Mouse (Mus musculus) liver, embryonic 13.5 days (tissue): Measurements from ENCODE around the gene Carnmt1. TPM values are rescaled to one million over a fixed set of nuclear protein-coding genes. Genes with fewer than 3 reads are reported as not detected.

Experiments
- ATAC-seq: fragments of 200-750 bp; cut with Nextera tagmentation; 2 replicates; pipeline ENCODE4 v1.8.0; 2017; ENCODE audit warnings: low read depth, mild to moderate bottlenecking, moderate number of reproducible peaks, moderate library complexity
- DNase-seq: peaks from one replicate; pipeline ENCODE4 v3.0.0; 2022
- H3K27ac ChIP-seq: fragments of 300-500 bp; sonication (generic); 2 replicates; pipeline ENCODE4 v1.5.1; 2015; ENCODE audit warnings: moderate library complexity, mild to moderate bottlenecking, inconsistent platforms
- H3K27me3 ChIP-seq: fragments of 300-500 bp; sonication (generic); 2 replicates; pipeline ENCODE4 v1.6.1; 2015; ENCODE audit warnings: mild to moderate bottlenecking, inconsistent platforms
- H3K36me3 ChIP-seq: fragments of 300-500 bp; sonication (generic); 2 replicates; pipeline ENCODE4 v1.6.1; 2015; ENCODE audit warnings: mild to moderate bottlenecking, inconsistent platforms
- H3K4me1 ChIP-seq: fragments of 300-500 bp; sonication (generic); replicated peaks from 2 replicates; pipeline ENCODE4 v1.6.1; 2015; ENCODE audit warnings: inconsistent platforms
- H3K4me2 ChIP-seq: fragments of 300-500 bp; sonication (generic); 2 replicates; pipeline ENCODE4 v1.6.1; 2015; ENCODE audit warnings: inconsistent platforms, mild to moderate bottlenecking, moderate library complexity
- H3K4me3 ChIP-seq: fragments of 300-500 bp; sonication (generic); replicated peaks from 2 replicates; pipeline ENCODE4 v1.5.1; 2015; ENCODE audit warnings: mild to moderate bottlenecking, inconsistent platforms
- H3K9ac ChIP-seq: fragments of 300-500 bp; sonication (generic); 2 replicates; pipeline ENCODE4 v1.6.1; 2015; ENCODE audit warnings: mild to moderate bottlenecking, inconsistent platforms
- H3K9me3 ChIP-seq: fragments of 300-500 bp; sonication (generic); replicated peaks from 2 replicates; pipeline ENCODE4 v1.6.1; 2016; ENCODE audit warnings: inconsistent platforms
- WGBS: fragments of 180-500 bp; shearing (Covaris S2); methylation state at CpG from one replicate; pipeline ENCODE4 v1.1.7; 2015; ENCODE audit not compliant: insufficient replicate concordance; 5-methylcytosine and 5-hydroxymethylcytosine counted together
- polyA plus RNA-seq: library from polyadenylated mRNA; unstranded; fragments of >200 nt; fragmentation: Nextera tagmentation; extraction: Ambion mirVana; gene quantifications from 2 replicates; pipeline ENCODE4 v1.2.1, GENCODE M21; 2015

Carnmt1 gene
- polyA plus RNA-seq, 1 experiment from 2014 or later, result 25.6 TPM

DNA sequence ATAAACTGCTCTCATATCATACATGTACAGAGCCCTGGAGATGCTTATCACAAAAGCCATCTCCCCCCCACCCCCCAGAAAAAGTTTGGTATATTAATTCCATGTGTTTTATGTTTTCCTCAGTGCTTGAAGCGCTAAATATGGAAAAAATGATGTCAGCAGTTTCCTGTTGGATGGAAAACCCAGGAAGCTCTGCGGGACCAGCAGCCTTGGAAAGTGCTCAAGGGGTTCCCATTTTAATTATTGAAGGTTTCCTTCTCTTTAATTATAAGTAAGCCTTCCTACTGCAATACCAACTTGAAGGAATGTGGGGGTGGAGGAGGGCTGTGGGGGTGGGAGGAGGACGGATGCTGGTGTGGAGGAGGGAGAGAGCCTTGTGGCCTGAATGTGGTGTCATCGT lies 29.6 kb upstream of the Carnmt1 start:
- no peaks in the 10 kb centered on the region for H3K9me3 ChIP-seq
- ATAC-seq, result no peak
- no peak overlapping the region for H3K4me3 ChIP-seq
- H3K27me3 ChIP-seq, result no peaks in the 10 kb centered on the region
- H3K9ac ChIP-seq, result no peak overlapping the region
- DNase-seq, result no peak
- 75% methylated on average over 4 of the region's 4 CpGs for WGBS
- no peaks in the 10 kb centered on the region for H3K36me3 ChIP-seq
- peaks cover 39% of the 10 kb centered on the region for H3K4me1 ChIP-seq
- no peak overlapping the region for H3K4me2 ChIP-seq
- no peak overlapping the region for H3K27ac ChIP-seq

DNA sequence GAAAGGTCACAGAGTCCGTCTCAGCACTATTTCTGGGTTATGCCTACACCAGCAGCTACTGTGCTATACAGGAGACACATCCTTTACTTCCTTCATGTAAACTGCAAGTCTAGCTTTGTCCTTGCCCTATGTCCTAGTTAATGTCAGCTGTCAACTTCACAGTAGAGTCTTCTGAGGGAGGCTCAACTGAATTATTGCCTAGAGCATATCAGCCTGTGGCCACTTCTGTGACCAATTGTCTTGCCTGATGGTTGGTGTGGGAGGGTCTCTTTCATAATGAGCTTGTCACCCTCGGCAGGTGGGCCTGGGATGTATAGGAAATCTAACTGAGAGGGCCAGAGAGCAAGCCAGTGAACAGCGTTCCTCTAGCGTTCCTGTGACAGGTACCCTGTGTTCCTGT lies 27.2 kb upstream of the Carnmt1 start:
- WGBS, result 68% methylated on average over 4 of the region's 4 CpGs
- peak overlapping the region; percentile 44 for H3K4me2 ChIP-seq
- H3K36me3 ChIP-seq, result no peaks in the 10 kb centered on the region
- H3K9ac ChIP-seq, result peak overlapping the region; percentile 37; the same call in 1 of the 2 replicates
- peak overlapping the region; percentile 90 for H3K27ac ChIP-seq
- no peaks in the 10 kb centered on the region for H3K9me3 ChIP-seq
- H3K27me3 ChIP-seq, result no peaks in the 10 kb centered on the region
- no peak overlapping the region for H3K4me3 ChIP-seq
- ATAC-seq, result no peak
- DNase-seq, result no peak
- peaks cover 62% of the 10 kb centered on the region for H3K4me1 ChIP-seq

DNA sequence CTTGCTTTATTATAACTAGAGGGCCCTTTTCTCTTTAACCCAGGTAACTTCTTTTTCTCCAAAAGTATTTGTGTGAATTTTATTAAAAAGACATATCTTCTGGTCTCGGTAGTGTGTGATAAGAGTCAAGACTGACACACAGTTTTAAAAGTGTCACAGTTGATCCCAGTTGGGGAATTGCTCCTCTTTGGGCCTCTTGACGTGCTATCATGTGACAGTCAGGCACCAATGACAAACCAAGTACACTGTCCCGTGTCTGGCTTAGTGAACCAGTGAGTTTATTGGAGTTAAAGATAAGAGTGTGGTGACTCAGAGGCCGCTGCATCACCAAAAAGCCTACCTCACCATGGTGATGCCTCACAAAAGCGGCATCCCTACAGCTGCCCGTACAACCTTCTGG lies 26.5 kb upstream of the Carnmt1 start:
- H3K9ac ChIP-seq, result peak overlapping the region; percentile 37; the same call in 1 of the 2 replicates
- no peaks in the 10 kb centered on the region for H3K27me3 ChIP-seq
- H3K36me3 ChIP-seq, result no peaks in the 10 kb centered on the region
- H3K4me3 ChIP-seq, result no peak overlapping the region
- H3K27ac ChIP-seq, result peak overlapping the region; percentile 90
- 28% methylated on average over 6 of the region's 6 CpGs for WGBS
- no peaks in the 10 kb centered on the region for H3K9me3 ChIP-seq
- DNase-seq (no peak), ATAC-seq (peak; percentile 89)
- peak overlapping the region; percentile 44 for H3K4me2 ChIP-seq
- H3K4me1 ChIP-seq, result peaks cover 62% of the 10 kb centered on the region

DNA sequence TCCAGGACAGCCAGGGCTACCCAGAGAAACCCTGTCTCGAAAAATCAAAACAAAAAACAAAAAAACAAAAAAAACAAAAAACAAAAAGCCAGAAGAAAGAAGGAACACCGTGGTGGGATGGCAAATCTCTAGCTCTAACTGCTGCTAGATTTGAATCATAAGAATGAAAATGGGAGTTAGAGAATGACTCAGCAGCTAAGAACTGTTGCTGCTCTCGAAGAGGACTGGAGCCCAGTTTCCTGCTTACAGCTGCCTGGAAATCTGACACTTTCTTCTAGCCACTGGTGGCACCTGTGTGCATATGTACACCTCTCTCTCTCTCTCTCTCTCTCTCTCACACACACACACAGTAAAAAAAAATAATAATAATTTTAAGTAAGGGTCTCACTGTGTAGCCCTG lies 24.2 kb upstream of the Carnmt1 start:
- peak overlapping the region; percentile 90 for H3K27ac ChIP-seq
- peaks cover 81% of the 10 kb centered on the region for H3K4me1 ChIP-seq
- DNase-seq (no peak), ATAC-seq (no peak)
- no peaks in the 10 kb centered on the region for H3K27me3 ChIP-seq
- 0 out of 2 replicates have a peak overlapping the region, but pooled peaks have one; percentile 26 for H3K9ac ChIP-seq
- WGBS, result 26% methylated on average over 3 of the region's 3 CpGs
- H3K36me3 ChIP-seq, result no peaks in the 10 kb centered on the region
- no peak overlapping the region for H3K4me3 ChIP-seq
- no peaks in the 10 kb centered on the region for H3K9me3 ChIP-seq
- peak overlapping the region; percentile 37 for H3K4me2 ChIP-seq

DNA sequence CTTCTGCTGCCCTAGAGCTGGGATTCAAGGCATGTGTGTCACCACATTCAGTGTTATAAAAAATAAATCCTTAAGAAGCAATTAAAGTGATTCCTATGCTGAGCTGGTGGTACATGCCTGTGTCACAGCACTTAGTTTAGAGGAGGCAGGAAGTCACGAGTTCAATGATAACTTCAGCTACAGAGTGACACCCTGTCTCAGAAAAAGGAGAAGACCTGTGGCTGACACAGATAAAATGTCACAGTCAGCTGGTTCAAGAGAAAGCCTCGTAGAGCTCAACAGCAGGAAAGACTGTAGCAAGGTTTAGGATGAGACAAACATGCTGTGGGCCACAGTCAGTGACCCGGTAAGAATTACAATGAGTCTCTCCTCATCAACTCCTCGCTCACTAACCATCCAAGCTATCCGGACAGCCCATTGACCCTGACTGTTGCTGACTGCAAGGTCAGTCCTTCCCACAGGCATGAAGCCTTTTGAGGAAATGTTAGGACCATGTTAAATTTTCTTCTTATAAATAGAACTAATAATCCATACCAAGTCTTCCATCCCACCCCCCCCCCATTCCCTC lies 23.6 kb upstream of the Carnmt1 start:
- no peak overlapping the region for H3K4me3 ChIP-seq
- 12% methylated on average over 5 of the region's 5 CpGs for WGBS
- H3K27ac ChIP-seq, result peak overlapping the region; percentile 90
- peak overlapping the region; percentile 37 for H3K4me2 ChIP-seq
- H3K9me3 ChIP-seq, result no peaks in the 10 kb centered on the region
- H3K36me3 ChIP-seq, result no peaks in the 10 kb centered on the region
- ATAC-seq (peak; percentile 81), DNase-seq (peak; percentile 39)
- peaks cover 82% of the 10 kb centered on the region for H3K4me1 ChIP-seq
- H3K9ac ChIP-seq, result peak overlapping the region; percentile 26; the same call in 1 of the 2 replicates
- no peaks in the 10 kb centered on the region for H3K27me3 ChIP-seq

DNA sequence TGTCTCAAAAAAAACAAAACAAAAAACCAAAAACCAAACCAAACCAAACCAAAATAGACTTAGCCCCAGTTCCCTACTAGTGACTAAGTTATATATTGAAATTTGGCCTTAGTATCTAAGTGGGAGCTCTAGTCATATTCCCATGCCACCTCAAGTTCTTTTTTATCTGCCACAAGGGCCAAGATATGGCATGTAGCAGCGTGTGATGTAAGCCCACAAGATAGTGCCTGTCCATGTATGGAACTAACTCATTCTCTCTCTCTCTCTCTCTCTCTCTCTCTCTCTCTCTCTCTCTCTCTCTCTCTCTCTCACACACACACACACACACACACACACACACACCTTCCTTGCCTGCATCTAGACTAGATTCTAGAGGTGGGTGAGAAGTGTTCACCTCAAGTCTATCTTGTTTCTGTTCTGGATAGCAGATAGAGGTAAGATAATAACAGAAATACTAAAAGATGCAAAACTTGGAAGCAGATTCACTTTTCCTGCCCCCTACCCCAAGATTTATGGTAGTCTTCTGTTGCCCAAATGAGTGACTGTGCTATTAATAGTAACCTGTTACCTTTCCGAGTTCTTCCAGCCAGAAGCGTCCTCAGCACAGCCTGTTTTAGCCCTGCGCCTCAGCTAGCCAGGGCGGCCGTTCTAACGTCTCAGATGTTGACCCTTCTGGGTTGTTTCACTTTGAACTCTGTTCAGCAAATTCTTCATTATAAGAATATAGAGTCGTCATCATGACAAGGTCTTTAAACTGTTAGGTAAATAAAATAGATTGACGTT lies 22.6 kb upstream of the Carnmt1 start:
- Histone ChIP-seq H3K4me2 (no peak overlapping the region), H3K4me3 (no peak overlapping the region), H3K27ac (peak overlapping the region; percentile 90), H3K9me3 (no peaks in the 10 kb centered on the region), H3K27me3 (no peaks in the 10 kb centered on the region), H3K9ac (no peak overlapping the region), H3K36me3 (no peaks in the 10 kb centered on the region), H3K4me1 (peaks cover 85% of the 10 kb centered on the region)
- DNase-seq (no peak), ATAC-seq (no peak)
- 67% methylated on average over 9 of the region's 9 CpGs for WGBS

DNA sequence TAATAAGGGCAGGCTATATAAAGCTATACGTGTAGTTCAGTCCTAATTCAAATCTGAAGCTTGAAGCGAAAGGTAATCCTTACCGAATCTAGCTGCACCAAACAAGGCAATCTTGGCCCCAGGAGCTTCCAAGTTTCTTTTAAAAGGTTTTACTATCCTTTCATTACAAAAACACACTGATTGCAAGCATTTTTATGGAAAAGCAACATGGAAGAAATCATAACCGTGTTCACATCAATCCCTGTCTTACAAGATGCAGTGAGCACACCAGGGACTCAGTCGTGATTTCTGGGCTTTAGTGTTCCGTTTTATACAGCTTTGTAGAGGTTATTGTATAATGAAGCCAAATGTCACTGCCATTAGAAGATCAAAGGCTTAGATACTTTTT lies 22.0 kb upstream of the Carnmt1 start:
- Histone ChIP-seq H3K27ac (no peak overlapping the region), H3K27me3 (no peaks in the 10 kb centered on the region), H3K4me3 (no peak overlapping the region), H3K36me3 (no peaks in the 10 kb centered on the region), H3K4me1 (peaks cover 85% of the 10 kb centered on the region), H3K4me2 (no peak overlapping the region), H3K9me3 (no peaks in the 10 kb centered on the region), H3K9ac (no peak overlapping the region)
- no peak for ATAC-seq
- DNase-seq, result no peak
- 80% methylated on average over 6 of the region's 6 CpGs for WGBS

DNA sequence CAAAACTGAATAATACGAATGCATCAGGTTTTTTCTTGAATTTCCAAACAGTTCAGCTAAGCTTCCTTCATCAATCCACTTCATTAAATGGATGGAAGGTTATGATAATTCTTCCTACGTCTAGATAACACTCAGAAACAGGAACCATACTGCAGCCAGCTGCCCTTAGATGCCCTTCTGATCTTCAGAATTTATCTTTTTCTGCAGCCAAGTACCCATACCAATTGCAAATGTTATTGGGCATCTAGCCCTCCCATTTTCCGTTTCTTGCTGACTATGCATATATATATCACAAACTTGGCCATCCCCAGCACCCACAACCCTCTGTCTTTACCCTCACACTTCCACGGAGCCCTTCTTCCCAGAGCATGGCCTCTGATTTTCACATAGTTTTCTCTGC lies 20.6 kb upstream of the Carnmt1 start:
- H3K4me3 ChIP-seq, result no peak overlapping the region
- 0 out of 2 replicates have a peak overlapping the region, but pooled peaks have one; percentile 39 for H3K9ac ChIP-seq
- H3K4me1 ChIP-seq, result peaks cover 84% of the 10 kb centered on the region
- no peaks in the 10 kb centered on the region for H3K27me3 ChIP-seq
- H3K27ac ChIP-seq, result peak overlapping the region; percentile 71
- 21% methylated on average over 4 of the region's 4 CpGs for WGBS
- peak overlapping the region; percentile 46 for H3K4me2 ChIP-seq
- no peaks in the 10 kb centered on the region for H3K36me3 ChIP-seq
- H3K9me3 ChIP-seq, result no peaks in the 10 kb centered on the region
- DNase-seq (no peak), ATAC-seq (no peak)

DNA sequence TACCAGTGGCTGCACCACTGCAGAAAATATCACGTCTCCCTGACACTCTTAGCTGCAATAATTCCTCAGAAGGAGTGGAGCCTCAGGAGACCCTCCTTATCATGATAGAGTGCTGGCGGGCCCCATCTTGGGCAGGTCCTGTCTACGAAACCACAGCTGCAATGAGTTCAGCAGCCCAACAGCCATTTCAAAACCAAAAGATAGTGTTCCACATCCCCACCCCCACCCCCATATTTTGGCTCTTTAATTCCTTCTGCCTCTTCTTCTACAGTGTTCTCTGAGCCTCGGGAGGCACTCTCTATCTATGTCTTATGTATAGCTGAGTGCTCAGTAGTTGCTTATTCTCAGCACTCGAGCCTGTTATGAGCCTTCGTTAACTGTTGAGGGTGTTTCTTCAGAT lies 20.1 kb upstream of the Carnmt1 start:
- H3K27me3 ChIP-seq, result no peaks in the 10 kb centered on the region
- no peaks in the 10 kb centered on the region for H3K36me3 ChIP-seq
- ATAC-seq, result peak; percentile 56
- DNase-seq, result no peak
- H3K4me2 ChIP-seq, result peak overlapping the region; percentile 46
- no peak overlapping the region for H3K4me3 ChIP-seq
- H3K9ac ChIP-seq, result peak overlapping the region; percentile 39; the same call in 1 of the 2 replicates
- no peaks in the 10 kb centered on the region for H3K9me3 ChIP-seq
- H3K4me1 ChIP-seq, result peaks cover 82% of the 10 kb centered on the region
- WGBS, result 15% methylated on average over 6 of the region's 6 CpGs
- peak overlapping the region; percentile 71 for H3K27ac ChIP-seq

DNA sequence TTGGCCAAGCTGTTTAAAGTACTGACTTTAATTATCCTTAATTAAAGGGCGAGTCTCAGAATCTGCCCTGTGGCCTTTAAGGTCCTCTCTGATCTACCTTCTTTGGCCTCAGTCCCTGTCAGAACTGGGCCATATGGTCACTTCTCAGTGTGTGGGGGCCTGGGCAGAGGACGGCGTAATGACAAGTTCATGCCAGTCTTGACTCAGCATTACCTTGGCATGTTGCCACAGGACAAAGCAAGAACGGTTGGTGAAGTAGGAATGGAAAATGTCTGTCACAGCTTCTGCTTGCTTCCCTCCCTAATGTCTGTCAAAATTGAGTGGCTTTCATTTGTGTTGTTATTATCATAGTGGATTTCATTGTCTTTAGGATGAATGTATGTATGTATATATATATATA lies 18.0 kb upstream of the Carnmt1 start:
- no peak for ATAC-seq
- H3K4me3 ChIP-seq, result no peak overlapping the region
- no peaks in the 10 kb centered on the region for H3K9me3 ChIP-seq
- no peaks in the 10 kb centered on the region for H3K36me3 ChIP-seq
- DNase-seq, result no peak
- no peak overlapping the region for H3K4me2 ChIP-seq
- no peak overlapping the region; the same call in 1 of the 2 replicates for H3K27ac ChIP-seq
- 82% methylated on average over 4 of the region's 4 CpGs for whole genome bisulfite sequencing
- H3K9ac ChIP-seq, result no peak overlapping the region
- peaks cover 61% of the 10 kb centered on the region for H3K4me1 ChIP-seq
- no peaks in the 10 kb centered on the region for H3K27me3 ChIP-seq

DNA sequence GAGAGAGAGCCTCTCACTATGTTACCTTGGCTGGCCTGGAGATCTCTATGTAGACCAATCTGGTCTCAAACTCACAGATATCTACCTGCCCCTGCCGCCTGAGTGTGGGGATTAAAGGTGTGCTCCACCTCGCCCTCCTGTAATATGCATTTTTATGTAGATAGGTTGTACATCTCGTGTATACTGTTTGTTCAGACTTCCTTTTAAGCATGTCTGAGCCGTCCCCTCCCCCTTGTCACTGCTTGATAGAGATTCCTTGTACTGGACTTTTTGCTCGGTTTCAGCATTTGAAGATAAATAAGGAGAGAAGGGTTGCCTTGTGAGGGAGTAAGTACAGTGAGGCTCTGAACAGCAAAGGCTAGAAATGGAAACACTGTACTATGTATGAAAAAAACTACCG lies 17.5 kb upstream of the Carnmt1 start:
- Histone ChIP-seq H3K4me2 (no peak overlapping the region), H3K4me3 (no peak overlapping the region), H3K9ac (no peak overlapping the region), H3K27me3 (no peaks in the 10 kb centered on the region), H3K9me3 (no peaks in the 10 kb centered on the region), H3K27ac (no peak overlapping the region), H3K4me1 (peaks cover 56% of the 10 kb centered on the region), H3K36me3 (no peaks in the 10 kb centered on the region)
- no peak for DNase-seq
- 44% methylated on average over 6 of the region's 6 CpGs for WGBS
- ATAC-seq, result no peak

DNA sequence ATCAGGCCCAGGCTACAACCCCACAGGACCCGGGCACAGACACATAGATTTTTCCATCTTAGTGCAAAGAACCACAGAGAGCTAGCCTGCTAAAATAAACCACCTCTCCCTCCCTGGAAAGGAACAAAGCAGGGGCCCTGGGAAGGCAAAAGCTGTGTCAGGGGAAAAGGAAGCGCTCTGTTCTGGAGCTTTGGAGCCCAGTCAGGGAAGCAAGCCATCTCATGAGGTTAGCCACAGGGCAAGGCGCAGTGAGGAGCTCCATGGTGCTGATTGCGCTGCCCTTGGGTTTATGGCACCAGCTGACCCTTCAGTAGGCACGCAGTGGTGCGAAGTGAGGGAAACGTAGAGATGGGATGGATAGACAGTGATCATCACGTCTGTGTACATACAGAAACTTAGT lies 16.2 kb upstream of the Carnmt1 start:
- Histone ChIP-seq H3K4me3 (no peak overlapping the region), H3K9me3 (no peaks in the 10 kb centered on the region), H3K4me2 (no peak overlapping the region), H3K4me1 (peaks cover 53% of the 10 kb centered on the region), H3K27me3 (no peaks in the 10 kb centered on the region), H3K27ac (no peak overlapping the region), H3K9ac (no peak overlapping the region), H3K36me3 (no peaks in the 10 kb centered on the region)
- whole genome bisulfite sequencing, result 83% methylated on average over 8 of the region's 8 CpGs
- DNase-seq (no peak), ATAC-seq (no peak)
